Mouse (Mus musculus) thymus, adult 2 months (tissue): Measurements from ENCODE around the gene Ssh3. TPM values are rescaled to one million over a fixed set of nuclear protein-coding genes. Genes with fewer than 3 reads are reported as not detected.

Source experiments
- DNase-seq: peaks from one replicate; pipeline ENCODE4 v3.0.0; 2021
- H3K27ac ChIP-seq: fragments of 200-500 bp; 2 replicates; pipeline ENCODE4 v1.5.1; 2012; ENCODE audit warnings: low read length, control low read depth; ENCODE audit not compliant: control insufficient read depth, insufficient read depth
- H3K27me3 ChIP-seq: fragments of 200-500 bp; 2 replicates; pipeline ENCODE4 v1.6.1; 2012; ENCODE audit warnings: mild to moderate bottlenecking, low read length, moderate library complexity, mixed read lengths; ENCODE audit not compliant: control insufficient read depth, insufficient read depth
- H3K36me3 ChIP-seq: fragments of 200-500 bp; 2 replicates; pipeline ENCODE4 v1.6.1; 2012; ENCODE audit warnings: mild to moderate bottlenecking, low read length, moderate library complexity; ENCODE audit not compliant: control insufficient read depth, insufficient read depth
- H3K4me1 ChIP-seq: fragments of 200-500 bp; replicated peaks from 2 replicates; pipeline ENCODE4 v1.6.1; 2012; ENCODE audit warnings: low read length; ENCODE audit not compliant: control insufficient read depth, insufficient read depth
- H3K4me3 ChIP-seq: fragments of 200-500 bp; 2 replicates; pipeline ENCODE4 v1.5.1; 2012; ENCODE audit warnings: mild to moderate bottlenecking, low read length, control low read depth, moderate library complexity; ENCODE audit not compliant: control insufficient read depth, insufficient read depth
- CTCF ChIP-seq: fragments of 200-500 bp; IDR thresholded peaks from 2 replicates; pipeline ENCODE4 v1.5.1; 2012; ENCODE audit warnings: mild to moderate bottlenecking, control low read depth, low read length, moderate library complexity, borderline replicate concordance; ENCODE audit not compliant: control insufficient read depth, poor library complexity, insufficient read depth; ENCODE audit errors: extremely low read depth
- POLR2A ChIP-seq: fragments of 200-500 bp; IDR thresholded peaks from 2 replicates; pipeline ENCODE4 v1.6.1; 2012; ENCODE audit warnings: mild to moderate bottlenecking, low read length, control low read depth, moderate library complexity; ENCODE audit not compliant: control insufficient read depth, poor library complexity, insufficient read depth; ENCODE audit errors: extremely low read depth
- WGBS: fragments of 180-500 bp; shearing (Covaris S2); methylation state at CpG from one replicate; pipeline ENCODE4 v1.1.7; 2018; 5-methylcytosine and 5-hydroxymethylcytosine counted together
- polyA plus RNA-seq: library from polyadenylated mRNA; depleted of rRNA; stranded (reverse); fragments of >200 nt; gene quantifications from 2 replicates; pipeline ENCODE4 v1.2.3, GENCODE M21; 2012

Gene Ssh3
- polyA plus RNA-seq, 1 experiment, result 94.1 TPM

- Histone ChIP-seq H3K36me3 (no peaks in the 10 kb centered on the region), H3K4me3 (no peak overlapping the region), H3K27ac (no peak overlapping the region), H3K4me1 (peaks cover 30% of the 10 kb centered on the region), H3K27me3 (no peaks in the 10 kb centered on the region)
- no peak for DNase-seq
- TF ChIP-seq CTCF (no peak), POLR2A (no peak)
- 44% methylated on average over 7 of the region's 7 CpGs for WGBS
Observed at GRCm38 (mm10) chr19:4226779-4227178, 42.2 kb downstream of the Ssh3 start.

GRCm38 (mm10) chr19:4222165-4222564 is 46.8 kb downstream of the Ssh3 start:
- no peaks in the 10 kb centered on the region for H3K27me3 ChIP-seq
- H3K27ac ChIP-seq, result no peak overlapping the region
- no peak for TF ChIP-seq CTCF
- no peak for TF ChIP-seq POLR2A
- H3K4me1 ChIP-seq, result peaks cover 48% of the 10 kb centered on the region
- 33% methylated on average over 11 of the region's 11 CpGs for WGBS
- no peak for DNase-seq
- no peaks in the 10 kb centered on the region for H3K36me3 ChIP-seq
- no peak overlapping the region for H3K4me3 ChIP-seq

- Histone ChIP-seq H3K4me3 (no peak overlapping the region), H3K36me3 (no peaks in the 10 kb centered on the region), H3K27me3 (peaks cover 2% of the 10 kb centered on the region; the same call in 1 of the 2 replicates), H3K4me1 (peaks cover 42% of the 10 kb centered on the region), H3K27ac (peak overlapping the region; percentile 18)
- TF ChIP-seq CTCF, result no peak
- TF ChIP-seq POLR2A, result no peak
- WGBS, result 26% methylated on average over 14 of the region's 14 CpGs
- DNase-seq, result no peak
Observed at GRCm38 (mm10) chr19:4220957-4221743, 47.8 kb downstream of the Ssh3 start.

GRCm38 (mm10) chr19:4220416-4220815 is 48.6 kb downstream of the Ssh3 start:
- Histone ChIP-seq H3K27ac (no peak overlapping the region; the same call in 1 of the 2 replicates), H3K36me3 (no peaks in the 10 kb centered on the region), H3K4me3 (no peak overlapping the region), H3K4me1 (peaks cover 42% of the 10 kb centered on the region), H3K27me3 (peaks cover 7% of the 10 kb centered on the region)
- TF ChIP-seq CTCF (no peak), POLR2A (no peak)
- DNase-seq, result no peak
- 48% methylated on average over 4 of the region's 4 CpGs for WGBS

- WGBS, result 77% methylated on average over 6 of the region's 6 CpGs
Observed at GRCm38 (mm10) chr19:4219943-4220342, 49.0 kb downstream of the Ssh3 start.

GRCm38 (mm10) chr19:4218784-4219183 is 50.2 kb downstream of the Ssh3 start:
- TF ChIP-seq POLR2A, result no peak
- no peak for TF ChIP-seq CTCF

More at GRCm38 (mm10) chr19:4219943-4220342, 49.0 kb downstream of the Ssh3 start:
- H3K4me1 ChIP-seq, result peaks cover 45% of the 10 kb centered on the region
- no peak for DNase-seq
- no peak overlapping the region for H3K27ac ChIP-seq
- H3K4me3 ChIP-seq, result no peak overlapping the region
- no peaks in the 10 kb centered on the region for H3K36me3 ChIP-seq
- TF ChIP-seq CTCF (no peak), POLR2A (no peak)
- peaks cover 12% of the 10 kb centered on the region for H3K27me3 ChIP-seq

More at GRCm38 (mm10) chr19:4218784-4219183, 50.2 kb downstream of the Ssh3 start:
- 3% methylated on average over 1 of the region's 1 CpGs for WGBS
- Histone ChIP-seq H3K4me3 (no peak overlapping the region), H3K36me3 (no peaks in the 10 kb centered on the region), H3K4me1 (peaks cover 54% of the 10 kb centered on the region), H3K27ac (no peak overlapping the region), H3K27me3 (peaks cover 20% of the 10 kb centered on the region)
- DNase-seq, result no peak
